Mouse (Mus musculus) bone marrow macrophage, adult 2 months (primary cell): Measurements from ENCODE around the gene Taf3.

Experiments
- CTCF ChIP-seq: IDR thresholded peaks from 2 replicates; pipeline ENCODE4 v1.5.1; 2012; ENCODE audit warnings: low read depth, mild to moderate bottlenecking, low read length, moderate library complexity
- POLR2A ChIP-seq: IDR thresholded peaks from 2 replicates; pipeline ENCODE4 v1.6.1; 2012; ENCODE audit warnings: mild to moderate bottlenecking, low read depth, low read length, borderline replicate concordance

GRCm38 (mm10) chr2:9894836-9895593 is 153.4 kb downstream of the Taf3 start:
- no peak for TF ChIP-seq CTCF
- TF ChIP-seq POLR2A, result no peak
